Mouse (Mus musculus) heart, embryonic 16.5 days (tissue): ENCODE measurements around the gene Abcg4. TPM values are rescaled to one million over a fixed set of nuclear protein-coding genes. Genes with fewer than 3 reads are reported as not detected.
"Not testable (repeated sequence)": the region's sequence is repeated elsewhere in the genome, so short reads cannot be mapped to it uniquely, and the experiment has no call there.

ENCODE experiments used
- ATAC-seq: fragments of 200-750 bp; cut with Nextera tagmentation; replicated peaks from 2 replicates; pipeline ENCODE4 v1.8.0; 2017; ENCODE audit warnings: moderate number of reproducible peaks; ENCODE audit not compliant: insufficient read depth, low FRiP score; ENCODE audit errors: extremely low read depth
- H3K27ac ChIP-seq: fragments of 300-500 bp; sonication (generic); 2 replicates; pipeline ENCODE4 v1.5.1; 2014; ENCODE audit warnings: mild to moderate bottlenecking, low read length, control low read depth, moderate library complexity
- H3K27me3 ChIP-seq: fragments of 300-500 bp; sonication (generic); 2 replicates; pipeline ENCODE4 v1.6.1; 2014; ENCODE audit warnings: low read length, mixed read lengths; ENCODE audit not compliant: control insufficient read depth, insufficient read depth
- H3K36me3 ChIP-seq: fragments of 300-500 bp; sonication (generic); 2 replicates; pipeline ENCODE4 v1.6.1; 2014; ENCODE audit not compliant: control insufficient read depth, insufficient read depth
- H3K4me1 ChIP-seq: fragments of 300-500 bp; sonication (generic); 2 replicates; pipeline ENCODE4 v1.6.1; 2014; ENCODE audit warnings: low read length, mixed read lengths; ENCODE audit not compliant: control insufficient read depth, insufficient read depth
- H3K4me2 ChIP-seq: fragments of 300-500 bp; sonication (generic); 2 replicates; pipeline ENCODE4 v1.6.1; 2014; ENCODE audit warnings: low read depth, mild to moderate bottlenecking, control low read depth, low read length
- H3K4me3 ChIP-seq: fragments of 300-500 bp; sonication (generic); 2 replicates; pipeline ENCODE4 v1.5.1; 2014; ENCODE audit warnings: mild to moderate bottlenecking, control low read depth, low read length
- H3K9ac ChIP-seq: fragments of 300-500 bp; sonication (generic); 2 replicates; pipeline ENCODE4 v1.6.1; 2014; ENCODE audit warnings: low read length, control low read depth
- H3K9me3 ChIP-seq: fragments of 300-500 bp; sonication (generic); replicated peaks from 2 replicates; pipeline ENCODE4 v1.6.1; 2016; ENCODE audit warnings: low read length; ENCODE audit not compliant: control insufficient read depth
- WGBS: fragments of 180-500 bp; shearing (Covaris S2); extraction: QIAGEN DNeasy Blood & Tissue Kit; methylation state at CpG from one replicate; pipeline ENCODE4 v1.1.7; 2014; 5-methylcytosine and 5-hydroxymethylcytosine counted together
- polyA plus RNA-seq: library from polyadenylated mRNA; unstranded; fragments of >200 nt; fragmentation: Nextera tagmentation; extraction: Ambion mirVana; gene quantifications from 2 replicates; pipeline ENCODE4 v1.2.1, GENCODE M21; 2015

Abcg4 gene
- polyA plus RNA-seq, 1 experiment from 2014 or later = 1.9 TPM

DNA sequence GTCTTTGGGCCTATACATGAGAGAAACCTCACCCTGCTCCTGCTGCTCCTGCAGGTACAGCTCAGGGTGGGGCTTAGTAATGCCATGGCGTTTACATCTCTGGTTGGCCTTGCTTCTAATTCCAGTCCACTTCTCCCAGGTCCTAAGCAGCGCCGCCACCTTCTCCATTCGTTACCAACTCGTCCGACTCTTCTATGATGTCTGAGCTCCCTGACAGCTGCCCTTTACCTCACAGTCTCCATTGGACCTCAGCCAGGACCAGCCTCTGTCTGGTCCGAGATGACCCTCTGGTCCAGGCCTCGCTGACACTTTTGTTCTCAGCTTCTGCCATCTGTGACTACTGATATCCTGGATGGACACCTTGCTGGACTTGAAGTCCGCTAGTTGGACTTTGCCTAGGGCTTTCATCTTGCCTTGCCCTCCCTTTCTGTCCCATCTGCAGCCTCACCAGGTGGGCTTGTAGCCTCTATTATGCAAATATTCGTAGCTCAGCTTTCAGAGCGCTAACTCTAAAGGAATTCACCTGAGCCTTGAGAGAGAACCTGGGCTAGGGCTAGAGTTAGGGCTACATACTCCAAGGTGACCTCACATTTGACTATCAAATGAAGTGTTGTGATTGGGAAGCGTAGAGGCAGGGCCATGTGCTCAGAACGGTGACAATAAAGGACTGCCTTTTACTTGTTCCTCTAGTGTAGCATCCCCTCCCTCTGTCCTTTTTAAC, 44.7 kb upstream of the Abcg4 start:
- WGBS = 91% methylated on average over 13 of the region's 13 CpGs
- peaks cover 15% of the 10 kb centered on the region for H3K4me1 ChIP-seq
- H3K27me3 ChIP-seq = no peaks in the 10 kb centered on the region
- no peak overlapping the region; the same call in 1 of the 2 replicates for H3K27ac ChIP-seq
- no peaks in the 10 kb centered on the region for H3K9me3 ChIP-seq
- peaks cover 59% of the 10 kb centered on the region for H3K36me3 ChIP-seq
- no peak for ATAC-seq
- H3K4me2 ChIP-seq = no peak overlapping the region
- H3K4me3 ChIP-seq = no peak overlapping the region
- no peak overlapping the region for H3K9ac ChIP-seq

DNA sequence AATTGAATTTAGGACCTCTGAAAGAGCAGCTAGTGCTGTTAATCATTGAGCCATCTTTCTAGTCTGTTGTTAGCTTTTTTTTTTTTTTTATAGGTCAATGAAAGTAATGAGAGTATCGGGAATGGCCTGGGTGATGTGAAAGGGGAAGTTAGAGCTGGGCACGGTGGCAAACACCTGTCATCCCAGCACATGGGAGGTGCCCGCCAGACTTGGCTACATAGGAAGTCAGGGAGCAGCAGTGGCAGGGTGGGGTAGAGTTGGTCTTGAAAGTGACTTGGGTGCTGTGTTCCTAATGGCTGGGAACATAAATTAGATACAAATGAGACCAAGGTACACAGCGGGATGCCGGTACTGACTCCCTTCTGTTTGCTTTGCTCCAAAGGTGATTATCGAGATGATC, 42.3 kb upstream of the Abcg4 start:
- Histone ChIP-seq H3K9me3 (no peaks in the 10 kb centered on the region), H3K9ac (no peak overlapping the region), H3K27me3 (no peaks in the 10 kb centered on the region), H3K36me3 (peaks cover 48% of the 10 kb centered on the region), H3K4me2 (no peak overlapping the region), H3K27ac (no peak overlapping the region), H3K4me1 (peaks cover 7% of the 10 kb centered on the region), H3K4me3 (no peak overlapping the region)
- ATAC-seq = no peak
- WGBS = 93% methylated on average over 6 of the region's 6 CpGs

DNA sequence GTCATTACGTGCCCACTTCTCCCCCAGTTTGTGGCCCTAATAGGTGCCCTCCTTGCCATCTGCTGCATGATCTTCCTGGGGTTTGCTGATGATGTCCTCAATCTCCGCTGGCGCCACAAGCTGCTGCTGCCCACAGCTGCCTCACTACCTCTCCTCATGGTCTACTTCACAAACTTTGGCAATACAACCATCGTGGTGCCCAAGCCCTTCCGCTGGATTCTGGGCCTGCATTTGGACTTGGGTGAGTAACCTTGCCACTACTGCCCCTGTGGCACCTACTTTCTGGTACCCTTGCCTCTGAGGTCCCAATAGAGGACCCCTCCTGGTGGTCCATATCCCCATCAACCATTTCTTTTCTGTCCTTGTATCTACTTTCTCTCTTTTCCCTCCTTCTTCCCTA, 39.5 kb upstream of the Abcg4 start:
- peak overlapping the region; percentile 84 for H3K9ac ChIP-seq
- H3K36me3 ChIP-seq = peaks cover 37% of the 10 kb centered on the region
- no peaks in the 10 kb centered on the region for H3K27me3 ChIP-seq
- WGBS = 87% methylated on average over 5 of the region's 5 CpGs
- no peaks in the 10 kb centered on the region for H3K9me3 ChIP-seq
- no peak overlapping the region; the same call in none of the 2 replicates for H3K27ac ChIP-seq
- peak overlapping the region; percentile 75 for H3K4me2 ChIP-seq
- H3K4me1 ChIP-seq = peaks cover 7% of the 10 kb centered on the region
- no peak for ATAC-seq
- peak overlapping the region; percentile 68 for H3K4me3 ChIP-seq

DNA sequence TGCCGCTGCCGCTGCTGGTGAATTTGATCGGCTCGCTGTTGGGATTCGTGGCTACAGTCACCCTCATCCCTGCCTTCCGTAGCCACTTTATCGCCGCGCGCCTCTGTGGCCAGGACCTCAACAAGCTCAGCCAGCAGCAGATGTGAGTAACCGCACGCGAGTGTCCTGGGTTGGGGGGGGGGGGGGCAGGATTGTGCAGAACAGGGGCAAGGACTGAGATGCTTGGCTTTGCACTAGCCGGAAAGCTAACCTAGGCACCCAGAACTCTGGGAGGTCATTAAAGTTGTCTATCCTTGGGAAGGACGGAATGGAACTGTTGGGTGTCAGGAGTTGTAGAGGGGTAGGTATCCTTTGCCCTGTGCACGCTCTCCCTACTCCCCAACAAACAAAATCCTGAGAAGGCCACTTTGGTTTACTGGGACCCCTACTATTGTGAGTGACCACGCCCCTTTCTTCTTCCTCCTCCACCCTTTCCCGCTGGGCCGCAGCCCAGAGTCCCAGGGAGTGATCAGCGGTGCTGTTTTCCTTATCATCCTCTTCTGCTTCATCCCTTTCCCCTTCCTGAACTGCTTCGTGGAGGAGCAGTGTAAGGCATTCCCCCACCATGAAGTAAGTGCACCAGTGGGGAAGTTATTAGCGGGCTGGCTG, 38.8 kb upstream of the Abcg4 start:
- ATAC-seq = peak; percentile 37
- Histone ChIP-seq H3K27me3 (no peaks in the 10 kb centered on the region), H3K9ac (peak overlapping the region; percentile 84), H3K27ac (peak overlapping the region; percentile 94), H3K4me3 (peak overlapping the region; percentile 68), H3K36me3 (peaks cover 30% of the 10 kb centered on the region), H3K9me3 (no peaks in the 10 kb centered on the region), H3K4me2 (peak overlapping the region; percentile 75), H3K4me1 (peaks cover 7% of the 10 kb centered on the region)
- WGBS = under 1% methylated on average over 22 of the region's 22 CpGs

DNA sequence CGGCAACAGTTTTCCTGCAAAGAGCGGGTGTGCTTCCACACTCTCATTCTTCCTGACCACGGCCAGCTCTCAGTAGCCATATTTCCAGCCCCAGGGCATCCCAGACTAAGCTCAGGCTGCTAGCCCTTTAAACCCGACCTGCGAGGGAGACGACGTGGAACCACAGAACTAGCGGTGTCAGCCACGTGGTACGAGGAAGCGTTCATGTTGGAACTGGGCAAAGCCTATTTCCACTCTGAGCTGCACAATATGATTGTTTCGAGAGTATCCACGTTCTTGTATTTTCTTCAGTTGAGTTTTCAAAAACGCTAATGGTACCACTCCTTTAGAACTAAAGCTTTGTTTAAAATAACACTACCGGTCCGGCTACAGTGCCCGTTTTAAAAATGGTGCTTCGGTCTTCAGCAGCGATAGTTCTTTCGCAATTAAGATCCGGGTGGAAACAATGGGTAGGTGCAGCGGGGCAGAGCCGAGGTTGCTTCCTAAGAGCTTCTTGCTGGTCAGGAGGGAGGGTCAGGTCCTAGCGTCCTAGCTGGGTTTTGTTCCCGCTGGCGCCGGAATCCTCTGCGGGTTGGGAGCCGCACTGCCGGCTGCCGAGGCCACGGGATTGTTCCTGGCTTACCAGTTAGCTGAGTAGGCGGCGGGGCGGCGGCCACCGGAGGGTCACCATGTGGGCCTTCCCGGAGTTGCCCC, 38.1 kb upstream of the Abcg4 start:
- peak overlapping the region; percentile 84 for H3K9ac ChIP-seq
- no peaks in the 10 kb centered on the region for H3K27me3 ChIP-seq
- no peaks in the 10 kb centered on the region for H3K9me3 ChIP-seq
- under 1% methylated on average over 38 of the region's 38 CpGs for WGBS
- H3K4me2 ChIP-seq = peak overlapping the region; percentile 75
- peaks cover 24% of the 10 kb centered on the region for H3K36me3 ChIP-seq
- H3K4me1 ChIP-seq = peaks cover 7% of the 10 kb centered on the region
- ATAC-seq = peak; percentile 91
- H3K27ac ChIP-seq = peak overlapping the region; percentile 94
- H3K4me3 ChIP-seq = peak overlapping the region; percentile 68

DNA sequence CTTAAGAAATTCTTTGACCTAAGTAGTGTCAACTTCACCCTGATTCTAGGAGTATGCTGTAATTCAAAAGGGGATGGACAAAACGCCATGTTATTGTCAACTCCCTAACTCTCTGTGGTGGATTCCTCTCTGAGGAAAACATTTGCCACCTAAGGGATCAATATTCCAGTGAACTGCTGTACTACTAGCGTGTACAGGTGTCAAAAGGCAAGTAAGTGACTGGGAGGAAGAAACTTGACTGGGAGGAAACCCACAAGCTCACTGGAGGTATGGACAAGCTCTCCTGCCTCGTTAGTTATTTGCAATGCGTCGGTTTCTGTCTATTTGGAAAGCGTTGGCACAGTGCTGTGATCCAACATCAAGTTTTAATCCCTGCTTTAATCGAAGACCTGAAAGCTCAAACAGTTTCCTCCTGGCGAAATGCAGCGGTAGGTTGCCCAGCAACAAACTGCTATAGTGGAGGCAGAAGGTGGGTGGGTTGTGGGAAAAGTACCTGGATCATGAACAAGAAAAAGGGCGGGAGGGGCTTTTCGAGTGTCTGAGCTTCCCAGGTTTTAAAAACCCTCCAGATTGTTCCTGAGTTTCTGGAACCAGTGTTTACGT, 37.5 kb upstream of the Abcg4 start, which contains the start of gene Dpagt1:
Gene Dpagt1 (plus strand): TSS at position 252 of the 603 bp plus-strand sequence.
- Histone ChIP-seq H3K27ac (peak within 1 kb of the TSS; percentile 94), H3K4me3 (peak within 1 kb of the TSS; percentile 68), H3K9ac (peak within 1 kb of the TSS; percentile 84), H3K4me2 (peak within 1 kb of the TSS; percentile 75), H3K36me3 (peaks cover 18% of the 10 kb centered on the region), H3K27me3 (no peaks in the 10 kb centered on the region), H3K4me1 (peaks cover 10% of the 10 kb centered on the region), H3K9me3 (no peaks in the 10 kb centered on the region)
- 5% methylated on average over 12 of the region's 12 CpGs for WGBS
- ATAC-seq = 0 out of 2 replicates have a peak, but pooled peaks have one; percentile 16

DNA sequence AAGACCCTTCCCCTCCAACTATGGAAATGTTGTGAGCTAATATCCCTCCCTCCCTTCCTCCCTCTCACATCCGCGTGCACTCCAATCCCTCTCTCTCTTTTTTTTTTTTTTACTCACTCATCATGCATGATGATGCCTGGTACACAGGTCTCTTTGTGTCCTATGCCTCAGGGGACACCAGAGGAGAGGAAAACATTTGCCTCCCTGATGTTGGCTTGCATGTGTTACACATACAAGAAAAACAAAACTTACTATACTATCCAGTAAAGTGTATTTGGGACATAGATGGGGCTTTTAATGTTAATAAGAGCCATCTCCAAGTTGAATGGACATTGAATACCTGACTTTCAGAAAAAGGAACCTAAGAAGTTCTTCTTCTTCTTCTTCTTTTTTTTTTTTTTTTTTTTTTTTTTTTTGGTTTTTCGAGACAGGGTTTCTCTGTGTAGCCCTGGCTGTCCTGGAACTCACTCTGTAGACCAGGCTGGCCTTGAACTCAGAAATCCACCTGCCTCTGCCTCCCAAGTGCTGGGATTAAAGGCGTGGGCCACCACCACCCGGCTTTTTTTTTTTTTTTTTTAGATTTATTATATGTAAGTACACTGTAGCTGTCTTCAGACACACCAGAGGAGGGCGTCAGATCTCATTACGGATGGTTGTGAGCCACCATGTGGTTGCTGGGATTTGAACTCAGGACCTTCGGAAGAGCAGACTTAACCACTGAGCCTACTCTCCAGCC, 36.8 kb upstream of the Abcg4 start:
- Histone ChIP-seq H3K27ac (peak overlapping the region; percentile 94; the same call in 1 of the 2 replicates), H3K36me3 (peaks cover 12% of the 10 kb centered on the region), H3K4me2 (peak overlapping the region; percentile 75; the same call in 1 of the 2 replicates), H3K4me1 (peaks cover 14% of the 10 kb centered on the region)
- WGBS = 61% methylated on average over 5 of the region's 8 CpGs
- ATAC-seq, H3K9ac ChIP-seq, H3K9me3 ChIP-seq, H3K4me3 ChIP-seq, H3K27me3 ChIP-seq: not testable (repeated sequence)

DNA sequence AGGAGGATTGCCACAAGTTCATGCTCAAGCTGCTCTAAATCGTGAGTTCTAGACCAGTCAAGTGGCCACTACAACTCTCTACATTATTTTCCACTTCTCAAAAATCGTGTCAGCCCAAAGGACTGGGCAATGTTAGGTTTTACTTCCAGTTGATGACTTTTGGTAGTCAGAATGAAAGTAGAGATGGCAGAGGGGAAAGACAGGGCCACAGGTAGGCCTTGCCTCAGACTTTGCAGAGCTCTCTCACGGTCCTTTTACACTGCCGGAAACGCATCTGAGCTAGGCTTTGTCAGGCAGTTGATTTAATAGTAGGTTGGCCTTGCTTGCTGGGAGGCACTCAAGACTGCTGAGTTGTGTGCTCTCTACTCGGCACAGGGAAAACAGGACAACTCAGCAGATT, 35.7 kb upstream of the Abcg4 start:
- no peak for ATAC-seq

More for the DNA sequence above, 35.7 kb upstream of the Abcg4 start:
- WGBS = 77% methylated on average over 6 of the region's 6 CpGs
- H3K4me3 ChIP-seq = no peak overlapping the region
- peaks cover 16% of the 10 kb centered on the region for H3K4me1 ChIP-seq
- H3K4me2 ChIP-seq = no peak overlapping the region
- no peak overlapping the region for H3K27ac ChIP-seq
- H3K36me3 ChIP-seq = peaks cover 5% of the 10 kb centered on the region; the same call in 1 of the 2 replicates
- no peaks in the 10 kb centered on the region for H3K27me3 ChIP-seq
- H3K9ac ChIP-seq = no peak overlapping the region
- no peaks in the 10 kb centered on the region for H3K9me3 ChIP-seq
